Mouse (Mus musculus) heart, embryonic 11.5 days (tissue): ENCODE data around the gene C2cd5. TPM values are rescaled to one million over a fixed set of nuclear protein-coding genes. Genes with fewer than 3 reads are reported as not detected.

ENCODE experiments used
- ATAC-seq: fragments of 200-750 bp; cut with Nextera tagmentation; replicated peaks from 2 replicates; pipeline ENCODE4 v1.8.0; 2017; ENCODE audit warnings: moderate library complexity; ENCODE audit not compliant: insufficient number of reproducible peaks, low FRiP score, low TSS enrichment
- H3K27ac ChIP-seq: fragments of 300-500 bp; sonication (generic); 2 replicates; pipeline ENCODE4 v1.5.1; 2014; ENCODE audit warnings: mild to moderate bottlenecking, low read depth, low read length
- H3K27me3 ChIP-seq: fragments of 300-500 bp; sonication (generic); 2 replicates; pipeline ENCODE4 v1.6.1; 2014; ENCODE audit warnings: mild to moderate bottlenecking, low read length, mixed read lengths; ENCODE audit not compliant: control insufficient read depth, insufficient read depth
- H3K36me3 ChIP-seq: fragments of 300-500 bp; sonication (generic); 2 replicates; pipeline ENCODE4 v1.6.1; 2014; ENCODE audit warnings: mild to moderate bottlenecking, low read length, moderate library complexity, mixed read lengths; ENCODE audit not compliant: control insufficient read depth, insufficient read depth
- H3K4me1 ChIP-seq: fragments of 300-500 bp; sonication (generic); 2 replicates; pipeline ENCODE4 v1.6.1; 2014; ENCODE audit warnings: low read length; ENCODE audit not compliant: control insufficient read depth, insufficient read depth
- H3K4me2 ChIP-seq: fragments of 300-500 bp; sonication (generic); 2 replicates; pipeline ENCODE4 v1.6.1; 2014; ENCODE audit warnings: mild to moderate bottlenecking, moderate library complexity
- H3K4me3 ChIP-seq: fragments of 300-500 bp; sonication (generic); 2 replicates; pipeline ENCODE4 v1.5.1; 2014; ENCODE audit warnings: low read depth, low read length
- H3K9ac ChIP-seq: fragments of 300-500 bp; sonication (generic); 2 replicates; pipeline ENCODE4 v1.6.1; 2014; ENCODE audit warnings: mild to moderate bottlenecking, low read depth, low read length, moderate library complexity
- H3K9me3 ChIP-seq: fragments of 300-500 bp; sonication (generic); replicated peaks from 2 replicates; pipeline ENCODE4 v1.6.1; 2016; ENCODE audit warnings: low read length; ENCODE audit not compliant: control insufficient read depth
- WGBS: fragments of 180-500 bp; shearing (Covaris S2); extraction: QIAGEN DNeasy Blood & Tissue Kit; methylation state at CpG from one replicate; pipeline ENCODE4 v1.1.7; 2014; ENCODE audit not compliant: insufficient replicate concordance; 5-methylcytosine and 5-hydroxymethylcytosine counted together
- polyA plus RNA-seq: library from polyadenylated mRNA; unstranded; fragments of >200 nt; fragmentation: Nextera tagmentation; extraction: Ambion mirVana; gene quantifications from 2 replicates; pipeline ENCODE4 v1.2.1, GENCODE M21; 2014

C2cd5 gene
- polyA plus RNA-seq, 1 experiment from 2014 or later = 23.3 TPM

GRCm38 (mm10) chr6:143047538-143048258 is 52.2 kb downstream of the C2cd5 start:
- Histone ChIP-seq H3K4me3 (no peak overlapping the region), H3K4me2 (no peak overlapping the region), H3K9ac (no peak overlapping the region), H3K9me3 (no peaks in the 10 kb centered on the region), H3K27ac (no peak overlapping the region), H3K4me1 (no peaks in the 10 kb centered on the region), H3K27me3 (no peaks in the 10 kb centered on the region), H3K36me3 (peaks cover 3% of the 10 kb centered on the region; the same call in 1 of the 2 replicates)
- 83% methylated on average over 15 of the region's 15 CpGs for WGBS
- no peak for ATAC-seq

GRCm38 (mm10) chr6:143041578-143041977 is 58.4 kb downstream of the C2cd5 start:
- no peaks in the 10 kb centered on the region for H3K4me1 ChIP-seq
- H3K36me3 ChIP-seq = no peaks in the 10 kb centered on the region
- ATAC-seq = no peak
- 82% methylated on average over 6 of the region's 6 CpGs for WGBS
- H3K4me3 ChIP-seq = no peak overlapping the region
- H3K27me3 ChIP-seq = no peaks in the 10 kb centered on the region
- no peak overlapping the region for H3K27ac ChIP-seq
- no peak overlapping the region for H3K4me2 ChIP-seq
- no peak overlapping the region for H3K9ac ChIP-seq
- H3K9me3 ChIP-seq = no peaks in the 10 kb centered on the region

DNA sequence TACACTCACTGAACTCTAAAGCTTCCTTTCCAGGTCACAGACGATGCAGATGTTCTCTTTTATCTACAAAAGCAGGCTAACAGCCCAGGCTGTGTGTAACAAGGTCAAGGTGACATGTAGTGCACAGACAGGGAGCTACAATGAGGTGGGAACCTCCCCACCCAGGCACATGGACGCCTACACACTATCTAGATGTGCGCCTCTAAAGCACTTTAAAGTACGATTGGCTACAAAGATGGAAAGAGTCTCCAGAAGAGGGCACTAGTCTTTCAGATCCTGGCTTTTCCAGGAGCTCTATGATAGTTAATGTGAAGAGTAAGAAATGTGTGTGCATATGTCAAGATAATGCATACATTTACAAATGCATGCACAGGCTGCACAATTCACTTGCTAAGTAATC is 64.7 kb downstream of the C2cd5 start:
- H3K27ac ChIP-seq = no peak overlapping the region
- no peak overlapping the region for H3K4me3 ChIP-seq
- H3K9me3 ChIP-seq = no peaks in the 10 kb centered on the region
- peaks cover 6% of the 10 kb centered on the region for H3K36me3 ChIP-seq
- H3K4me1 ChIP-seq = no peaks in the 10 kb centered on the region
- no peak overlapping the region for H3K4me2 ChIP-seq
- no peak overlapping the region for H3K9ac ChIP-seq
- no peaks in the 10 kb centered on the region for H3K27me3 ChIP-seq
- no peak for ATAC-seq
- WGBS = 50% methylated on average over 4 of the region's 4 CpGs

DNA sequence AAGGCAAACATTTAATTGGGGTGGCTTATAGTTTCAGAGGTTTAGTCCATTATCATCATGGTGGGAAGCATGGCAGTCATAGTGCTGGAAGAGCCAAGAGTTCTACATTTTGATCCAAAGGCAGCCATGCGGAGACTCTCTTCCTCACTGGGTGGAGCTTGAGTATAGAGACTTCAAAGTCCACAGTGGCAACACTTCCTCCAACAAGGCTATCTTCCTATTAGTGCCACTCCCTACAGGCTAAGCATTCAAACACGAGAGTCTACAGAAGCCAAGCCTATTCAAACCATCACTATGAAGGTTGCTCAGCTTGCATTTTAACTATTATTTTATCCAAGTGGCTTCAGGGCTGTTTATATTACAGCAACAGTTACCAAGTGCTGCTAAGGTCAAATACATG is 65.4 kb downstream of the C2cd5 start:
- Histone ChIP-seq H3K4me2 (no peak overlapping the region), H3K27me3 (no peaks in the 10 kb centered on the region), H3K9me3 (no peaks in the 10 kb centered on the region), H3K36me3 (peaks cover 6% of the 10 kb centered on the region), H3K9ac (no peak overlapping the region), H3K27ac (no peak overlapping the region), H3K4me3 (no peak overlapping the region), H3K4me1 (no peaks in the 10 kb centered on the region)
- no peak for ATAC-seq
- 86% methylated on average over 2 of the region's 2 CpGs for WGBS

GRCm38 (mm10) chr6:143030521-143030920 is 69.4 kb downstream of the C2cd5 start:
- 90% methylated on average over 5 of the region's 5 CpGs for WGBS
- H3K27me3 ChIP-seq = no peaks in the 10 kb centered on the region
- H3K27ac ChIP-seq = no peak overlapping the region
- peaks cover 4% of the 10 kb centered on the region; the same call in 1 of the 2 replicates for H3K36me3 ChIP-seq
- H3K9me3 ChIP-seq = no peaks in the 10 kb centered on the region
- no peak for ATAC-seq
- H3K9ac ChIP-seq = no peak overlapping the region
- no peaks in the 10 kb centered on the region for H3K4me1 ChIP-seq
- H3K4me3 ChIP-seq = no peak overlapping the region
- H3K4me2 ChIP-seq = no peak overlapping the region

GRCm38 (mm10) chr6:143027896-143028295 is 72.0 kb downstream of the C2cd5 start:
- Histone ChIP-seq H3K9ac (no peak overlapping the region), H3K36me3 (peaks cover 2% of the 10 kb centered on the region; the same call in 1 of the 2 replicates), H3K4me3 (no peak overlapping the region), H3K9me3 (no peaks in the 10 kb centered on the region), H3K27ac (no peak overlapping the region), H3K4me2 (no peak overlapping the region), H3K27me3 (no peaks in the 10 kb centered on the region), H3K4me1 (no peaks in the 10 kb centered on the region)
- ATAC-seq = no peak
- 93% methylated on average over 4 of the region's 4 CpGs for WGBS

GRCm38 (mm10) chr6:143027402-143027801 is 72.5 kb downstream of the C2cd5 start:
- ATAC-seq = no peak
- H3K9me3 ChIP-seq = no peaks in the 10 kb centered on the region
- no peak overlapping the region for H3K4me2 ChIP-seq
- no peaks in the 10 kb centered on the region for H3K27me3 ChIP-seq
- peaks cover 2% of the 10 kb centered on the region; the same call in 1 of the 2 replicates for H3K36me3 ChIP-seq
- H3K27ac ChIP-seq = no peak overlapping the region
- WGBS = 79% methylated on average over 10 of the region's 10 CpGs
- H3K9ac ChIP-seq = no peak overlapping the region
- H3K4me3 ChIP-seq = no peak overlapping the region
- H3K4me1 ChIP-seq = no peaks in the 10 kb centered on the region

- WGBS = 75% methylated on average over 6 of the region's 6 CpGs
- Histone ChIP-seq H3K4me1 (no peaks in the 10 kb centered on the region), H3K4me2 (no peak overlapping the region), H3K27me3 (no peaks in the 10 kb centered on the region), H3K36me3 (no peaks in the 10 kb centered on the region; the same call in 1 of the 2 replicates), H3K9me3 (no peaks in the 10 kb centered on the region), H3K4me3 (no peak overlapping the region), H3K9ac (no peak overlapping the region), H3K27ac (no peak overlapping the region)
- ATAC-seq = no peak
Measured at GRCm38 (mm10) chr6:143023691-143024090, 76.2 kb downstream of the C2cd5 start.

GRCm38 (mm10) chr6:143021756-143022155 is 78.2 kb downstream of the C2cd5 start:
- Histone ChIP-seq H3K4me2 (no peak overlapping the region), H3K9ac (no peak overlapping the region), H3K27ac (no peak overlapping the region), H3K9me3 (no peaks in the 10 kb centered on the region), H3K36me3 (no peaks in the 10 kb centered on the region), H3K4me1 (no peaks in the 10 kb centered on the region), H3K4me3 (no peak overlapping the region), H3K27me3 (no peaks in the 10 kb centered on the region)
- 83% methylated on average over 8 of the region's 8 CpGs for WGBS
- ATAC-seq = no peak
